Mouse (Mus musculus): ENCODE data around the gene Ndufaf1. TPM values are rescaled to one million over a fixed set of nuclear protein-coding genes. Genes with fewer than 3 reads are reported as not detected.
A peak's percentile ranks its signal among the peaks of the same experiment; 100 is the strongest.

Ndufaf1 gene
- polyA plus RNA-seq, 1 experiment from 2014 or later, result 54.5 TPM

- Histone ChIP-seq H3K27me3 (ENCODE audit: control insufficient read depth, insufficient read depth, low read length) (no peaks in the 10 kb centered on the region), H3K36me3 (ENCODE audit: control insufficient read depth, insufficient read depth, low read length) (peaks cover 8% of the 10 kb centered on the region; the same call in 1 of the 2 replicates), H3K4me1 (ENCODE audit: control insufficient read depth in 2 of 2, insufficient read depth in 2 of 2, low read length in 2 of 2) (peaks cover 2 to 24% of the 10 kb centered on the region in 2 experiments; a peak in 3 of 4 replicates), H3K27ac (replicated peaks in 1 of 2; ENCODE audit: control insufficient read depth in 1 of 2, insufficient read depth in 1 of 2, low read depth in 2 of 2, low read length in 2 of 2) (peak overlapping the region; percentile 48 to 63; a peak in 3 of 4 replicates), H3K4me2 (ENCODE audit: low read length) (peak overlapping the region; percentile 86), H3K9me3 (ENCODE audit: control insufficient read depth, low read length) (no peaks in the 10 kb centered on the region), H3K4me3 (ENCODE audit: control insufficient read depth in 1 of 2, insufficient read depth in 1 of 2, low read depth in 1 of 2, low read length in 2 of 2) (peak overlapping the region; percentile 89), H3K9ac (ENCODE audit: low read length) (peak overlapping the region; percentile 79)
- WGBS, result under 1% methylated on average over 13 of the region's 13 CpGs
- ATAC-seq (ENCODE audit: insufficient number of reproducible peaks, insufficient read depth, low FRiP score, low read depth), result no peak
Measured at GRCm38 (mm10) chr2:119617841-119618198, 44.8 kb downstream of the Ndufaf1 start.

- ATAC-seq (ENCODE audit: insufficient number of reproducible peaks, insufficient read depth, low FRiP score, low read depth), result no peak
- H3K4me2 ChIP-seq (ENCODE audit: low read length), result no peak overlapping the region
- H3K36me3 ChIP-seq (ENCODE audit: control insufficient read depth, insufficient read depth, low read length), result peaks cover 93% of the 10 kb centered on the region
- no peak overlapping the region for H3K4me3 ChIP-seq (ENCODE audit: control insufficient read depth in 1 of 2, insufficient read depth in 1 of 2, low read depth in 1 of 2, low read length in 2 of 2)
- no peaks in the 10 kb centered on the region for H3K9me3 ChIP-seq (ENCODE audit: control insufficient read depth, low read length)
- H3K27me3 ChIP-seq (ENCODE audit: control insufficient read depth, insufficient read depth, low read length), result no peaks in the 10 kb centered on the region
- no peak overlapping the region for H3K9ac ChIP-seq (ENCODE audit: low read length)
- H3K4me1 ChIP-seq (ENCODE audit: control insufficient read depth in 2 of 2, insufficient read depth in 2 of 2, low read length in 2 of 2), result peaks cover 0 to 13% of the 10 kb centered on the region in 2 experiments; a peak in 2 of 4 replicates
- WGBS, result 79% methylated on average over 4 of the region's 4 CpGs
- H3K27ac ChIP-seq (replicated peaks in 1 of 2; ENCODE audit: control insufficient read depth in 1 of 2, insufficient read depth in 1 of 2, low read depth in 2 of 2, low read length in 2 of 2), result no peak overlapping the region
Measured at GRCm38 (mm10) chr2:119607023-119607422, 55.6 kb downstream of the Ndufaf1 start.

Other genes starting within 250 kb of the Ndufaf1 start
- 3.7 and 4.4 TPM in 2 replicates for gene Ino80, start 185.1 kb downstream of the Ndufaf1 start, polyA plus RNA-seq (2014; fragmentation: Nextera tagmentation; extraction: Ambion mirVana)
- 0.04 and 0.14 TPM in 2 replicates for gene Exd1, start 115.2 kb downstream of the Ndufaf1 start, polyA plus RNA-seq (2014; fragmentation: Nextera tagmentation; extraction: Ambion mirVana)
- gene Chp1, start 115.1 kb downstream of the Ndufaf1 start, polyA plus RNA-seq (2014; fragmentation: Nextera tagmentation; extraction: Ambion mirVana), result 46.4 and 48.7 TPM in 2 replicates
- 36.9 and 39.7 TPM in 2 replicates for gene Nusap1, start 44.5 kb downstream of the Ndufaf1 start, polyA plus RNA-seq (2014; fragmentation: Nextera tagmentation; extraction: Ambion mirVana)
- gene Oip5, start 44.4 kb downstream of the Ndufaf1 start, polyA plus RNA-seq (2014; fragmentation: Nextera tagmentation; extraction: Ambion mirVana), result 17.7 and 20.7 TPM in 2 replicates
- gene Rtf1, start 12.2 kb upstream of the Ndufaf1 start, polyA plus RNA-seq (2014; fragmentation: Nextera tagmentation; extraction: Ambion mirVana), result 16.2 and 19.8 TPM in 2 replicates
- gene Itpka, start 79.5 kb upstream of the Ndufaf1 start, polyA plus RNA-seq (2014; fragmentation: Nextera tagmentation; extraction: Ambion mirVana), result 2.1 and 2.4 TPM in 2 replicates
- 0.23 and 0.32 TPM in 2 replicates for gene Ltk, start 97.6 kb upstream of the Ndufaf1 start, polyA plus RNA-seq (2014; fragmentation: Nextera tagmentation; extraction: Ambion mirVana)
- gene Rpap1, start 124.7 kb upstream of the Ndufaf1 start, polyA plus RNA-seq (2014; fragmentation: Nextera tagmentation; extraction: Ambion mirVana), result 16.8 and 17.6 TPM in 2 replicates
- 6.4 and 6.6 TPM in 2 replicates for gene Tyro3, start 134.9 kb upstream of the Ndufaf1 start, polyA plus RNA-seq (2014; fragmentation: Nextera tagmentation; extraction: Ambion mirVana)
- gene Mga, start 234.4 kb upstream of the Ndufaf1 start, polyA plus RNA-seq (2014; fragmentation: Nextera tagmentation; extraction: Ambion mirVana), result 22.9 and 30.3 TPM in 2 replicates